33 mouse cellular contexts compared by ENCODE assay signal in genomic region chr11:81192155-81192554, GRCm38 (mm10).
"Had no signal": no experiment of that assay in that cellular context is flagged by ENCODE, and none has a peak within 500 bp of the region (broad histone marks: within the 10 kb centered on the region; RNA-seq: fewer than 3 reads in every experiment).

No protein-coding gene starts in this region.

- H3K27me3 ChIP-seq: limb, embryonic 12.5 days; limb, embryonic 13.5 days; limb, embryonic 15.5 days; liver, embryonic 12.5 days; liver, embryonic 13.5 days; liver, embryonic 15.5 days; lung, embryonic 15.5 days; megakaryocyte, embryonic 14.5 days; midbrain, embryonic 12.5 days; midbrain, embryonic 13.5 days; midbrain, embryonic 15.5 days; neural tube, embryonic 12.5 days; neural tube, embryonic 13.5 days had no signal

- ATAC-seq: liver, embryonic 12.5 days; liver, postnatal 0 days; lung, postnatal 0 days; midbrain, embryonic 13.5 days; midbrain, embryonic 15.5 days; midbrain, embryonic 16.5 days had no signal

- H3K4me1 ChIP-seq: limb, embryonic 10.5 days; limb, embryonic 12.5 days; limb, embryonic 13.5 days; limb, embryonic 15.5 days; liver, embryonic 12.5 days; liver, embryonic 13.5 days; liver, embryonic 15.5 days; lung, embryonic 15.5 days; megakaryocyte, embryonic 14.5 days; midbrain, embryonic 10.5 days; midbrain, embryonic 12.5 days; midbrain, embryonic 13.5 days; midbrain, embryonic 15.5 days; neural tube, embryonic 12.5 days; neural tube, embryonic 13.5 days had no signal

- DNase-seq: left cerebral cortex, postnatal 4 days; liver; liver, embryonic 13.5 days; liver, postnatal 0 days; lung, adult 18-20 months; lung, adult 2 months; lung, embryonic 14.5 days; lung, postnatal 10 days; lung, postnatal 14 days; lung, postnatal 36 days; lung, postnatal 4 days; midbrain, embryonic 14.5 days had no signal

- H3K4me2 ChIP-seq: limb, embryonic 12.5 days; limb, embryonic 13.5 days; limb, embryonic 15.5 days; liver, embryonic 11.5 days; liver, embryonic 12.5 days; liver, embryonic 13.5 days; liver, embryonic 15.5 days; lung, embryonic 14.5 days; lung, embryonic 15.5 days; midbrain, embryonic 11.5 days; midbrain, embryonic 12.5 days; midbrain, embryonic 13.5 days; midbrain, embryonic 15.5 days; neural tube, embryonic 12.5 days; neural tube, embryonic 13.5 days had no signal

- H3K36me3 ChIP-seq: limb, embryonic 10.5 days; limb, embryonic 12.5 days; limb, embryonic 13.5 days; limb, embryonic 15.5 days; liver, embryonic 12.5 days; liver, embryonic 13.5 days; liver, embryonic 15.5 days; lung, embryonic 15.5 days; midbrain, embryonic 10.5 days; midbrain, embryonic 12.5 days; midbrain, embryonic 13.5 days; midbrain, embryonic 15.5 days; neural tube, embryonic 12.5 days; neural tube, embryonic 13.5 days had no signal

- H3K9ac ChIP-seq: limb, embryonic 12.5 days; limb, embryonic 13.5 days; limb, embryonic 15.5 days; liver, embryonic 12.5 days; liver, embryonic 13.5 days; liver, embryonic 14.5 days; liver, embryonic 15.5 days; liver, postnatal 0 days; lung, embryonic 14.5 days; lung, embryonic 15.5 days; midbrain, embryonic 12.5 days; midbrain, embryonic 13.5 days; midbrain, embryonic 15.5 days; neural tube, embryonic 12.5 days; neural tube, embryonic 13.5 days had no signal

- H3K9me3 ChIP-seq: limb, embryonic 10.5 days; limb, embryonic 12.5 days; limb, embryonic 13.5 days; liver, embryonic 12.5 days; liver, embryonic 13.5 days; liver, embryonic 15.5 days; lung, embryonic 15.5 days; midbrain, embryonic 10.5 days; midbrain, embryonic 12.5 days; midbrain, embryonic 13.5 days; midbrain, embryonic 15.5 days; neural tube, embryonic 12.5 days; neural tube, embryonic 13.5 days had no signal

- H3K4me3 ChIP-seq: limb, embryonic 10.5 days; limb, embryonic 12.5 days; limb, embryonic 13.5 days; limb, embryonic 15.5 days; liver, embryonic 12.5 days; liver, embryonic 13.5 days; liver, embryonic 15.5 days; lung, embryonic 15.5 days; megakaryocyte, embryonic 14.5 days; midbrain, embryonic 10.5 days; midbrain, embryonic 12.5 days; midbrain, embryonic 13.5 days; midbrain, embryonic 15.5 days; myocyte; neural tube, embryonic 12.5 days; neural tube, embryonic 13.5 days had no signal

- H3K27ac ChIP-seq: limb, embryonic 10.5 days; limb, embryonic 12.5 days; limb, embryonic 13.5 days; limb, embryonic 15.5 days; liver, embryonic 12.5 days; liver, embryonic 13.5 days; liver, embryonic 14.5 days; liver, embryonic 15.5 days; lung, embryonic 15.5 days; macrophage; midbrain, embryonic 10.5 days; midbrain, embryonic 12.5 days; midbrain, embryonic 13.5 days; midbrain, embryonic 15.5 days; neural tube, embryonic 12.5 days; neural tube, embryonic 13.5 days had no signal
